Mouse (Mus musculus) kidney, embryonic 16.5 days (tissue): ENCODE results near the gene Mkrn2os. TPM values are rescaled to one million over a fixed set of nuclear protein-coding genes. Genes with fewer than 3 reads are reported as not detected.

Experiments used
- ATAC-seq: fragments of 200-750 bp; cut with Nextera tagmentation; 2 replicates; pipeline ENCODE4 v1.8.0; 2017; ENCODE audit warnings: moderate TSS enrichment; ENCODE audit not compliant: low FRiP score, low TSS enrichment
- H3K27ac ChIP-seq: fragments of 300-500 bp; sonication (generic); 2 replicates; pipeline ENCODE4 v1.5.1; 2014; ENCODE audit warnings: low read length
- H3K27me3 ChIP-seq: fragments of 300-500 bp; sonication (generic); 2 replicates; pipeline ENCODE4 v1.6.1; 2014; ENCODE audit warnings: low read length, control low read depth, mixed read lengths; ENCODE audit not compliant: insufficient read depth
- H3K36me3 ChIP-seq: fragments of 300-500 bp; sonication (generic); 2 replicates; pipeline ENCODE4 v1.6.1; 2014; ENCODE audit warnings: low read length, control low read depth, mixed read lengths; ENCODE audit not compliant: insufficient read depth
- H3K4me1 ChIP-seq: fragments of 300-500 bp; sonication (generic); 2 replicates; pipeline ENCODE4 v1.6.1; 2014; ENCODE audit warnings: low read length, control low read depth, mixed read lengths; ENCODE audit not compliant: insufficient read depth
- H3K4me2 ChIP-seq: fragments of 300-500 bp; sonication (generic); replicated peaks from 2 replicates; pipeline ENCODE4 v1.6.1; 2014; ENCODE audit warnings: low read depth, low read length
- H3K4me3 ChIP-seq: fragments of 300-500 bp; sonication (generic); 2 replicates; pipeline ENCODE4 v1.5.1; 2014; ENCODE audit warnings: mild to moderate bottlenecking, low read length
- H3K9ac ChIP-seq: fragments of 300-500 bp; sonication (generic); replicated peaks from 2 replicates; pipeline ENCODE4 v1.6.1; 2014; ENCODE audit warnings: low read length
- H3K9me3 ChIP-seq: fragments of 300-500 bp; sonication (generic); 2 replicates; pipeline ENCODE4 v1.6.1; 2016; ENCODE audit warnings: low read length, control low read depth
- WGBS: fragments of 180-500 bp; shearing (Covaris S2); extraction: QIAGEN DNeasy Blood & Tissue Kit; methylation state at CpG from one replicate; pipeline ENCODE4 v1.1.7; 2014; 5-methylcytosine and 5-hydroxymethylcytosine counted together
- polyA plus RNA-seq: library from polyadenylated mRNA; unstranded; fragments of >200 nt; fragmentation: Nextera tagmentation; extraction: Ambion mirVana; gene quantifications from 2 replicates; pipeline ENCODE4 v1.2.1, GENCODE M21; 2015

Mkrn2os gene
- polyA plus RNA-seq, 1 experiment from 2014 or later = 4.8 TPM

- 86% methylated on average over 10 of the region's 10 CpGs for WGBS
- H3K27me3 ChIP-seq = no peaks in the 10 kb centered on the region
- H3K9ac ChIP-seq = no peak overlapping the region
- H3K27ac ChIP-seq = no peak overlapping the region
- no peaks in the 10 kb centered on the region for H3K36me3 ChIP-seq
- no peak for ATAC-seq
- H3K4me1 ChIP-seq = no peaks in the 10 kb centered on the region
- no peak overlapping the region for H3K4me3 ChIP-seq
- H3K4me2 ChIP-seq = no peak overlapping the region
- H3K9me3 ChIP-seq = no peaks in the 10 kb centered on the region
Measured at GRCm38 (mm10) chr6:115586321-115586720, 6.1 kb downstream of the Mkrn2os start.

GRCm38 (mm10) chr6:115584176-115584575 is 8.2 kb downstream of the Mkrn2os start:
- Histone ChIP-seq H3K4me2 (no peak overlapping the region), H3K27ac (no peak overlapping the region), H3K9ac (no peak overlapping the region), H3K27me3 (no peaks in the 10 kb centered on the region), H3K4me1 (no peaks in the 10 kb centered on the region), H3K9me3 (no peaks in the 10 kb centered on the region), H3K4me3 (no peak overlapping the region), H3K36me3 (0 out of 2 replicates have a peak, but pooled peaks cover under 1% of the 10 kb centered on the region)
- WGBS = 73% methylated on average over 3 of the region's 3 CpGs
- no peak for ATAC-seq

- ATAC-seq = no peak
- Histone ChIP-seq H3K4me1 (no peaks in the 10 kb centered on the region), H3K27me3 (no peaks in the 10 kb centered on the region), H3K9me3 (no peaks in the 10 kb centered on the region), H3K4me3 (no peak overlapping the region), H3K4me2 (no peak overlapping the region), H3K9ac (no peak overlapping the region), H3K36me3 (peaks cover 6% of the 10 kb centered on the region), H3K27ac (no peak overlapping the region)
- 75% methylated on average over 6 of the region's 6 CpGs for WGBS
Measured at GRCm38 (mm10) chr6:115583430-115584125, 8.8 kb downstream of the Mkrn2os start.

- 69% methylated on average over 10 of the region's 10 CpGs for WGBS
Measured at GRCm38 (mm10) chr6:115582328-115583115, 9.9 kb downstream of the Mkrn2os start.

GRCm38 (mm10) chr6:115580810-115581209 is 11.6 kb downstream of the Mkrn2os start:
- 66% methylated on average over 3 of the region's 3 CpGs for WGBS
- Histone ChIP-seq H3K27me3 (no peaks in the 10 kb centered on the region), H3K4me2 (no peak overlapping the region), H3K4me3 (no peak overlapping the region), H3K4me1 (no peaks in the 10 kb centered on the region), H3K36me3 (peaks cover 30% of the 10 kb centered on the region), H3K9me3 (no peaks in the 10 kb centered on the region), H3K9ac (no peak overlapping the region), H3K27ac (no peak overlapping the region)
- ATAC-seq = no peak

More at GRCm38 (mm10) chr6:115582328-115583115, 9.9 kb downstream of the Mkrn2os start:
- peaks cover 15% of the 10 kb centered on the region for H3K36me3 ChIP-seq
- no peaks in the 10 kb centered on the region for H3K4me1 ChIP-seq
- no peak for ATAC-seq
- H3K27ac ChIP-seq = no peak overlapping the region
- no peaks in the 10 kb centered on the region for H3K27me3 ChIP-seq
- H3K9me3 ChIP-seq = no peaks in the 10 kb centered on the region
- H3K9ac ChIP-seq = no peak overlapping the region
- no peak overlapping the region for H3K4me2 ChIP-seq
- no peak overlapping the region for H3K4me3 ChIP-seq

- no peak overlapping the region for H3K4me2 ChIP-seq
- WGBS = 90% methylated on average over 9 of the region's 9 CpGs
- H3K9me3 ChIP-seq = no peaks in the 10 kb centered on the region
- no peak overlapping the region for H3K27ac ChIP-seq
- no peaks in the 10 kb centered on the region for H3K27me3 ChIP-seq
- no peak overlapping the region for H3K9ac ChIP-seq
- no peak overlapping the region for H3K4me3 ChIP-seq
- H3K36me3 ChIP-seq = peaks cover 34% of the 10 kb centered on the region
- H3K4me1 ChIP-seq = no peaks in the 10 kb centered on the region
- ATAC-seq = no peak
Measured at GRCm38 (mm10) chr6:115577941-115578340, 14.4 kb downstream of the Mkrn2os start.

GRCm38 (mm10) chr6:115577407-115577806 is 15.0 kb downstream of the Mkrn2os start:
- Histone ChIP-seq H3K27ac (no peak overlapping the region), H3K36me3 (peaks cover 36% of the 10 kb centered on the region), H3K9me3 (no peaks in the 10 kb centered on the region), H3K27me3 (no peaks in the 10 kb centered on the region), H3K9ac (no peak overlapping the region), H3K4me1 (no peaks in the 10 kb centered on the region), H3K4me2 (no peak overlapping the region), H3K4me3 (no peak overlapping the region)
- no peak for ATAC-seq
- 81% methylated on average over 5 of the region's 5 CpGs for WGBS

- H3K36me3 ChIP-seq = peaks cover 55% of the 10 kb centered on the region
- no peak overlapping the region for H3K27ac ChIP-seq
- no peak for ATAC-seq
- 92% methylated on average over 7 of the region's 7 CpGs for WGBS
- no peak overlapping the region for H3K4me2 ChIP-seq
- no peak overlapping the region for H3K9ac ChIP-seq
- H3K27me3 ChIP-seq = no peaks in the 10 kb centered on the region
- no peak overlapping the region for H3K4me3 ChIP-seq
- H3K9me3 ChIP-seq = 0 out of 2 replicates have a peak, but pooled peaks cover 1% of the 10 kb centered on the region
- H3K4me1 ChIP-seq = no peaks in the 10 kb centered on the region
Measured at GRCm38 (mm10) chr6:115574171-115574570, 18.2 kb downstream of the Mkrn2os start.

GRCm38 (mm10) chr6:115565479-115566045 is 26.8 kb downstream of the Mkrn2os start:
- H3K4me1 ChIP-seq = no peaks in the 10 kb centered on the region
- no peak for ATAC-seq
- H3K9ac ChIP-seq = no peak overlapping the region
- H3K36me3 ChIP-seq = peaks cover 56% of the 10 kb centered on the region
- H3K4me3 ChIP-seq = no peak overlapping the region
- H3K27ac ChIP-seq = no peak overlapping the region
- H3K9me3 ChIP-seq = peaks cover 14% of the 10 kb centered on the region
- WGBS = 80% methylated on average over 6 of the region's 6 CpGs
- no peak overlapping the region for H3K4me2 ChIP-seq
- H3K27me3 ChIP-seq = no peaks in the 10 kb centered on the region
